Comparison of ENCODE assay signal across 8 mouse cellular contexts in genomic region chr4:56113701-56114196, GRCm38 (mm10).
DNase-seq lines count a peak whose midpoint lies in the region; ATAC-seq and TF ChIP-seq lines count a peak whose summit lies in the region.

No protein-coding gene starts in this region.

- H3K27me3 ChIP-seq in hindbrain, embryonic 10.5 days (ENCODE audit: insufficient read depth, poor library complexity, severe bottlenecking), result no peaks in the 10 kb centered on the region
- no peaks in the 10 kb centered on the region for H3K27me3 ChIP-seq in hindbrain, embryonic 12.5 days
- no peaks in the 10 kb centered on the region for H3K27me3 ChIP-seq in embryonic facial prominence, embryonic 14.5 days (replicated peaks; ENCODE audit: control insufficient read depth, insufficient read depth, low read length)
- no peaks in the 10 kb centered on the region for H3K27me3 ChIP-seq in heart, embryonic 13.5 days (replicated peaks)
- H3K27me3 ChIP-seq in kidney, postnatal 0 days (ENCODE audit: insufficient read depth, low read length), result no peaks in the 10 kb centered on the region

- H3K27ac ChIP-seq in hindbrain, embryonic 10.5 days, result peak overlapping the region; percentile 53; the same call in 1 of the 2 replicates
- H3K27ac ChIP-seq in hindbrain, embryonic 12.5 days, result no peak overlapping the region
- H3K27ac ChIP-seq in embryonic facial prominence, embryonic 14.5 days (replicated peaks; ENCODE audit: low read depth, low read length), result peak overlapping the region; percentile 84
- H3K27ac ChIP-seq in heart, embryonic 13.5 days (replicated peaks), result peak overlapping the region; percentile 76
- H3K27ac ChIP-seq in kidney, postnatal 0 days, result peak overlapping the region; percentile 85

- peak; percentile 19 for DNase-seq in hindbrain, embryonic 10.5 days (ENCODE audit: low spot score)
- peak; percentile 93 for DNase-seq in embryonic facial prominence, embryonic 14.5 days (ENCODE audit: low spot score)
- DNase-seq in kidney, postnatal 0 days (ENCODE audit: low spot score), result peak; percentile 91
- peak; percentile 55 for DNase-seq in liver
- DNase-seq in neural tube, embryonic 10.5 days (ENCODE audit: extremely low spot score, low spot score), result peak; percentile 28
- DNase-seq in thymus, adult 18-20 months, result peak; percentile 18 to 29

- ATAC-seq in hindbrain, embryonic 12.5 days (ENCODE audit: low FRiP score), result no peak
- ATAC-seq in embryonic facial prominence, embryonic 14.5 days (ENCODE audit: low read depth), result peak; percentile 90
- peak; percentile 58 for ATAC-seq in heart, embryonic 13.5 days (ENCODE audit: extremely low read depth, insufficient number of reproducible peaks, low FRiP score, low TSS enrichment)
- peak; percentile 86 for ATAC-seq in kidney, postnatal 0 days (replicated peaks; ENCODE audit: low FRiP score, low read depth)

- no peaks in the 10 kb centered on the region for H3K9me3 ChIP-seq in hindbrain, embryonic 10.5 days
- H3K9me3 ChIP-seq in hindbrain, embryonic 12.5 days (replicated peaks), result no peaks in the 10 kb centered on the region
- H3K9me3 ChIP-seq in embryonic facial prominence, embryonic 14.5 days (ENCODE audit: control insufficient read depth, low read length), result no peaks in the 10 kb centered on the region
- H3K9me3 ChIP-seq in heart, embryonic 13.5 days, result no peaks in the 10 kb centered on the region
- H3K9me3 ChIP-seq in kidney, postnatal 0 days (replicated peaks; ENCODE audit: low read length), result no peaks in the 10 kb centered on the region

- TF ChIP-seq CTCF in kidney, postnatal 0 days (IDR thresholded peaks at IDR 0.05; ENCODE audit: low read depth), result no peak

- H3K4me3 ChIP-seq in hindbrain, embryonic 10.5 days, result no peak overlapping the region
- H3K4me3 ChIP-seq in hindbrain, embryonic 12.5 days, result no peak overlapping the region
- no peak overlapping the region for H3K4me3 ChIP-seq in embryonic facial prominence, embryonic 14.5 days (ENCODE audit: low read depth, low read length)
- H3K4me3 ChIP-seq in heart, embryonic 13.5 days, result peak overlapping the region; percentile 33
- no peak overlapping the region for H3K4me3 ChIP-seq in kidney, postnatal 0 days (replicated peaks; ENCODE audit: low read depth, low read length)

- H3K4me1 ChIP-seq in hindbrain, embryonic 10.5 days (replicated peaks), result peaks cover 10% of the 10 kb centered on the region; the same call in 1 of the 2 replicates
- H3K4me1 ChIP-seq in hindbrain, embryonic 12.5 days, result peaks cover 10% of the 10 kb centered on the region
- H3K4me1 ChIP-seq in embryonic facial prominence, embryonic 14.5 days (ENCODE audit: control insufficient read depth, insufficient read depth, low read length), result peaks cover 19% of the 10 kb centered on the region
- peaks cover 20% of the 10 kb centered on the region for H3K4me1 ChIP-seq in heart, embryonic 13.5 days
- H3K4me1 ChIP-seq in kidney, postnatal 0 days (replicated peaks; ENCODE audit: insufficient read depth, low read length), result no peaks in the 10 kb centered on the region; the same call in 1 of the 2 replicates

- H3K4me2 ChIP-seq in hindbrain, embryonic 12.5 days (replicated peaks), result no peak overlapping the region
- H3K4me2 ChIP-seq in embryonic facial prominence, embryonic 14.5 days (ENCODE audit: low read depth, low read length), result peak overlapping the region; percentile 32
- peak overlapping the region; percentile 59 for H3K4me2 ChIP-seq in heart, embryonic 13.5 days
- peak overlapping the region; percentile 41 for H3K4me2 ChIP-seq in kidney, postnatal 0 days (ENCODE audit: low read length)

- H3K9ac ChIP-seq in hindbrain, embryonic 12.5 days, result no peak overlapping the region
- H3K9ac ChIP-seq in embryonic facial prominence, embryonic 14.5 days (ENCODE audit: low read depth, low read length), result peak overlapping the region; percentile 42
- peak overlapping the region; percentile 45 for H3K9ac ChIP-seq in heart, embryonic 13.5 days
- no peak overlapping the region for H3K9ac ChIP-seq in kidney, postnatal 0 days (ENCODE audit: low read depth, low read length)

- no peaks in the 10 kb centered on the region for H3K36me3 ChIP-seq in hindbrain, embryonic 10.5 days
- no peaks in the 10 kb centered on the region for H3K36me3 ChIP-seq in hindbrain, embryonic 12.5 days
- no peaks in the 10 kb centered on the region for H3K36me3 ChIP-seq in embryonic facial prominence, embryonic 14.5 days (ENCODE audit: control insufficient read depth, insufficient read depth, low read length)
- no peaks in the 10 kb centered on the region for H3K36me3 ChIP-seq in heart, embryonic 13.5 days
- H3K36me3 ChIP-seq in kidney, postnatal 0 days (ENCODE audit: insufficient read depth, low read length), result no peaks in the 10 kb centered on the region

- WGBS in hindbrain, embryonic 10.5 days, result 61% methylated on average over 10 of the region's 10 CpGs
- 57% methylated on average over 10 of the region's 10 CpGs for WGBS in hindbrain, embryonic 12.5 days
- 21% methylated on average over 10 of the region's 10 CpGs for WGBS in embryonic facial prominence, embryonic 14.5 days
- WGBS in heart, embryonic 13.5 days, result 10% methylated on average over 10 of the region's 10 CpGs
- 6% methylated on average over 10 of the region's 10 CpGs for WGBS in kidney, postnatal 0 days

Comparison
In these comparisons a context has a peak if more than half of its experiments do, and no peak if none do; other contexts are left out.
1. DNase-seq: peak in every context shown above with its lines; median percentile 93 in embryonic facial prominence, embryonic 14.5 days; 91 in kidney, postnatal 0 days; 55 in liver; 28 in neural tube, embryonic 10.5 days; 24 in thymus, adult 18-20 months; 19 in hindbrain, embryonic 10.5 days.
2. H3K9ac ChIP-seq: peak in embryonic facial prominence, embryonic 14.5 days (single experiment) and heart, embryonic 13.5 days (single experiment); none in hindbrain, embryonic 12.5 days (single experiment) and kidney, postnatal 0 days (single experiment).